Mouse (Mus musculus) embryonic fibroblast, embryonic 13.5 days (primary cell): ENCODE results near the gene Tesk1.

Experiments used
- CTCF ChIP-seq: IDR thresholded peaks from 2 replicates; pipeline ENCODE4 v1.5.1; 2011; ENCODE audit warnings: mild to moderate bottlenecking, control low read depth, low read length, moderate library complexity, borderline replicate concordance; ENCODE audit not compliant: insufficient read depth
- POLR2A ChIP-seq: IDR thresholded peaks from 2 replicates; pipeline ENCODE4 v1.6.1; 2011; ENCODE audit warnings: low read depth, mild to moderate bottlenecking, control low read depth, low read length, moderate library complexity

DNA sequence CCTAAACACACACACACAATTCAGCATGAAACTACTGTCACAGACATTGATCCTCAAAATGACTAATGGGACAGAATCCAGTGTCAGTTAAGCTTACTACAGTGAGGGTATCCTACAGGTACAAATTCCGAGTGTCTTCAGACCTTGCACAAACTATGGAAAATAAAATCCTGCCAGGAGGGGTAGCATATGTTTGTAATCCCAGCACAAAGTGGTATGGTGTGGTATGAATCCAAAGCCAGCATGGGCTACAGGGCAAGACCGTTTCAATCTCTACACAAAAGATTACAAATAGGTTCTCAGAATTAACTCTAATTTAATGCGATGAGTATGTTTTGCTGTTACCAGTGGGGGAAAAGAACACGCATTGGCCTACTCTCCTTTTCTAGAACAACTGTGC, at the start of gene Tesk1:
- TF ChIP-seq POLR2A (no peak), CTCF (no peak)
